Mouse (Mus musculus): Measurements from ENCODE around the gene Cryba4. TPM values are rescaled to one million over a fixed set of nuclear protein-coding genes. Genes with fewer than 3 reads are reported as not detected.

Cryba4 gene
- total RNA-seq, 2 experiments from 2014 or later: 55.5 to 60.8 TPM

GRCm38 (mm10) chr5:112266011-112266777 is 13.9 kb upstream of the Cryba4 start:
- DNase-seq: no peak

- no peak for DNase-seq
Measured at GRCm38 (mm10) chr5:112265515-112265914, 13.2 kb upstream of the Cryba4 start.

GRCm38 (mm10) chr5:112265110-112265509 is 12.8 kb upstream of the Cryba4 start:
- DNase-seq: no peak

GRCm38 (mm10) chr5:112264099-112264498 is 11.8 kb upstream of the Cryba4 start:
- no peak for DNase-seq

GRCm38 (mm10) chr5:112260818-112261217 is 8.5 kb upstream of the Cryba4 start:
- no peak for DNase-seq

- no peak for DNase-seq
Measured at GRCm38 (mm10) chr5:112259862-112260650, 7.7 kb upstream of the Cryba4 start.

- DNase-seq: no peak
Measured at GRCm38 (mm10) chr5:112257896-112258295, 5.6 kb upstream of the Cryba4 start.

GRCm38 (mm10) chr5:112256457-112256856 is 4.1 kb upstream of the Cryba4 start:
- DNase-seq: no peak

- DNase-seq: peak; percentile 89
Measured at GRCm38 (mm10) chr5:112255426-112255825, 3.1 kb upstream of the Cryba4 start, which contains the start of gene Crybb1. Gene Crybb1, plus strand, starts transcription at chr5:112255815.

GRCm38 (mm10) chr5:112254282-112254806 is 2.0 kb upstream of the Cryba4 start:
- DNase-seq: peak; percentile 95 to 96

- peak; percentile 71 to 74 for DNase-seq
Measured at GRCm38 (mm10) chr5:112253169-112253568, 851 bp upstream of the Cryba4 start.

- DNase-seq: peak; percentile 68 to 74
Measured at GRCm38 (mm10) chr5:112249106-112249505, 3.2 kb downstream of the Cryba4 start.

- DNase-seq: no peak
Measured at GRCm38 (mm10) chr5:112247399-112247798, 4.9 kb downstream of the Cryba4 start.

- DNase-seq: no peak
Measured at GRCm38 (mm10) chr5:112244890-112245615, 7.3 kb downstream of the Cryba4 start.

GRCm38 (mm10) chr5:112244275-112244562 is 8.1 kb downstream of the Cryba4 start:
- no peak for DNase-seq

- no peak for DNase-seq
Measured at GRCm38 (mm10) chr5:112243539-112244274, 8.6 kb downstream of the Cryba4 start.

- DNase-seq: peak; percentile 36 to 42
Measured at GRCm38 (mm10) chr5:112243041-112243440, 9.3 kb downstream of the Cryba4 start.

GRCm38 (mm10) chr5:112242361-112242778 is 9.9 kb downstream of the Cryba4 start:
- peak; percentile 55 to 57 for DNase-seq

- no peak for DNase-seq
Measured at GRCm38 (mm10) chr5:112241849-112242248, 10.5 kb downstream of the Cryba4 start.

GRCm38 (mm10) chr5:112240761-112241160 is 11.6 kb downstream of the Cryba4 start:
- peak; percentile 90 to 92 for DNase-seq

GRCm38 (mm10) chr5:112238781-112239482 is 13.4 kb downstream of the Cryba4 start:
- no peak for DNase-seq

Data from adrenal gland, postnatal 36 days (tissue).